Mouse (Mus musculus) cortical plate, adult 2 months (tissue): ENCODE results near the gene C3ar1.

Experiments
- CTCF ChIP-seq: fragments of 200-500 bp; IDR thresholded peaks from 2 replicates; pipeline ENCODE4 v1.5.1; 2011; ENCODE audit warnings: mild to moderate bottlenecking, control low read depth, low read length; ENCODE audit not compliant: insufficient read depth; ENCODE audit errors: extremely low read depth
- POLR2A ChIP-seq: fragments of 200-500 bp; IDR thresholded peaks from 2 replicates; pipeline ENCODE4 v1.6.1; 2011; ENCODE audit warnings: mild to moderate bottlenecking, low read length, control low read depth; ENCODE audit not compliant: insufficient read depth; ENCODE audit errors: extremely low read depth

GRCm38 (mm10) chr6:122819306-122820070 is 36.5 kb downstream of the C3ar1 start, which contains the start of gene Foxj2:
- no peak for TF ChIP-seq CTCF
- no peak for TF ChIP-seq POLR2A
